Mouse (Mus musculus): ENCODE data around the gene Dhx35.

GRCm38 (mm10) chr2:158833645-158834044 is 39.0 kb downstream of the Dhx35 start:
- TF ChIP-seq CTCF (conservative IDR thresholded peaks at IDR 0.05; ENCODE audit: insufficient read depth, insufficient read length, low read depth, low read length): no peak
- no peak for TF ChIP-seq POLR2A (IDR thresholded peaks at IDR 0.05; ENCODE audit: low read depth, low read length)
